Mouse (Mus musculus): ENCODE results near the gene Cyp2d34.

GRCm38 (mm10) chr15:82618362-82619020 is 2.3 kb downstream of the Cyp2d34 start:
- no peak for TF ChIP-seq HCFC1 (IDR thresholded peaks at IDR 0.05; ENCODE audit: borderline replicate concordance, insufficient read depth, low read length)
- TF ChIP-seq ZC3H11A (IDR thresholded peaks at IDR 0.05; ENCODE audit: borderline replicate concordance, low read depth, low read length): no peak
- TF ChIP-seq MAFK (IDR thresholded peaks at IDR 0.05; ENCODE audit: insufficient read depth, low read depth, low read length): no peak

Data from ES-E14 (cell line).